Mouse (Mus musculus) lung, embryonic 15.5 days (tissue): ENCODE data around the gene Capn5. TPM values are rescaled to one million over a fixed set of nuclear protein-coding genes. Genes with fewer than 3 reads are reported as not detected.

Experiments used
- polyA plus RNA-seq: library from polyadenylated mRNA; unstranded; fragments of >200 nt; fragmentation: Nextera tagmentation; extraction: Ambion mirVana; gene quantifications from 2 replicates; pipeline ENCODE4 v1.2.1, GENCODE M21; 2015

Capn5 gene
- polyA plus RNA-seq, 1 experiment from 2014 or later = 8.8 TPM

Other genes with a start within 250 kb of the Capn5 start
- 11.6 and 12.9 TPM in 2 replicates for gene Myo7a, start 58.8 kb downstream of the Capn5 start, polyA plus RNA-seq
- 0.19 and 0.20 TPM in 2 replicates for gene Omp, start 32.8 kb downstream of the Capn5 start, polyA plus RNA-seq
- 0.15 and 0.21 TPM in 2 replicates for gene B3gnt6, start 21.2 kb upstream of the Capn5 start, polyA plus RNA-seq
- 26.0 and 28.3 TPM in 2 replicates for gene Acer3, start 142.9 kb upstream of the Capn5 start, polyA plus RNA-seq
- 9.0 and 9.1 TPM in 2 replicates for gene Tsku, start 183.1 kb upstream of the Capn5 start, polyA plus RNA-seq